Comparison of ENCODE assay signal across 12 mouse cellular contexts in genomic region chr2:127652805-127653204, GRCm38 (mm10).
"Had no signal": no experiment of that assay in that cellular context is flagged by ENCODE, and none has a peak within 500 bp of the region (broad histone marks: within the 10 kb centered on the region; RNA-seq: fewer than 3 reads in every experiment).

No protein-coding gene starts in this region.

- H3K9ac ChIP-seq: hindbrain, embryonic 14.5 days; intestine, embryonic 15.5 days; limb, embryonic 12.5 days; liver, embryonic 13.5 days; liver, postnatal 0 days; neural tube, embryonic 15.5 days had no signal

- H3K4me2 ChIP-seq: hindbrain, embryonic 14.5 days; intestine, embryonic 15.5 days; limb, embryonic 12.5 days; liver, embryonic 13.5 days; neural tube, embryonic 15.5 days had no signal

- ATAC-seq: intestine, embryonic 15.5 days; liver, postnatal 0 days had no signal

- H3K4me1 ChIP-seq: liver, embryonic 13.5 days had no signal

- H3K36me3 ChIP-seq: intestine, embryonic 15.5 days; limb, embryonic 12.5 days; liver, embryonic 13.5 days; neural tube, embryonic 15.5 days had no signal

- DNase-seq: liver; liver, embryonic 13.5 days; liver, postnatal 0 days; midbrain, embryonic 14.5 days; thymus, adult 18-20 months; thymus, postnatal 14 days had no signal

- H3K4me3 ChIP-seq: intestine, embryonic 15.5 days; layer of hippocampus, adult 2 months; limb, embryonic 12.5 days; liver, embryonic 13.5 days; myocyte; neural tube, embryonic 15.5 days had no signal

- H3K9me3 ChIP-seq: intestine, embryonic 15.5 days; limb, embryonic 12.5 days; liver, embryonic 13.5 days; neural tube, embryonic 15.5 days had no signal

- H3K27ac ChIP-seq: hindbrain, embryonic 14.5 days; intestine, embryonic 15.5 days; layer of hippocampus, adult 2 months; limb, embryonic 12.5 days; liver, embryonic 13.5 days; neural tube, embryonic 15.5 days had no signal
